Mouse (Mus musculus): ENCODE results near the gene Kl. TPM values are rescaled to one million over a fixed set of nuclear protein-coding genes. Genes with fewer than 3 reads are reported as not detected.

The Kl gene
- polyA plus RNA-seq, 1 experiment from 2014 or later = 0.16 TPM

DNA sequence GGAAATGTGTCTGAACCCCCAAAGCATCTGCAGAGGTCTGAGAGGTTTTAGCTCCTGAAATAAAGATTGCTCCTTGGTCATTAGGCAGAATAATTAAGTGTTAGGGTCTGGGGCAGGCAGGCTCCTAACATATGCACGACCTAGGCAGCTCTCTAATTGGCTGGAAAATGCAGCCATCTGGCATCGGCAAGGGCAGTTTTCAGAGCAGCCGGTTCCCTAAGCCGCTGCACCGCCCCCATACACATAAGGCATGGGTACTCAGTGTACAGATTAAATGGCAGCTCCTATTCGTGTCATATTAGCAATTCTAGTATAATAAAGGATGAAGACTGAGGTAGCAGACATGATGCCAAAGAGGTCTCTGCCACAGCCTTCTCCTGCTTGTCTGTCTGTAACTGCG, 74.8 kb downstream of the Kl start:
- peak; percentile 55 for DNase-seq
- H3K4me1 ChIP-seq (ENCODE audit: insufficient read depth) = peaks cover 6% of the 10 kb centered on the region; the same call in 1 of the 2 replicates
- 43% methylated on average over 7 of the region's 7 CpGs for WGBS

GRCm38 (mm10) chr5:151028906-151029305, 76.5 kb downstream of the Kl start:
- 0 out of 2 replicates have a peak, but pooled peaks cover under 1% of the 10 kb centered on the region for H3K4me1 ChIP-seq (ENCODE audit: insufficient read depth)
- H3K36me3 ChIP-seq (ENCODE audit: insufficient read depth) = no peaks in the 10 kb centered on the region
- no peak overlapping the region for H3K4me3 ChIP-seq (ENCODE audit: low read depth, low read length)
- H3K9me3 ChIP-seq (ENCODE audit: low read depth, low read length) = no peaks in the 10 kb centered on the region
- H3K27ac ChIP-seq (ENCODE audit: low read depth) = no peak overlapping the region
- no peak overlapping the region for H3K9ac ChIP-seq
- DNase-seq = no peak
- ATAC-seq (ENCODE audit: insufficient read depth) = no peak
- WGBS = 64% methylated on average over 6 of the region's 6 CpGs
- no peak overlapping the region for H3K4me2 ChIP-seq
- H3K27me3 ChIP-seq (ENCODE audit: insufficient read depth, low read length) = no peaks in the 10 kb centered on the region
- no peak for TF ChIP-seq CTCF (IDR thresholded peaks at IDR 0.05; ENCODE audit: low read depth)

More for the DNA sequence above, 74.8 kb downstream of the Kl start:
- Histone ChIP-seq H3K9me3 (ENCODE audit: low read depth, low read length) (no peaks in the 10 kb centered on the region), H3K4me3 (ENCODE audit: low read depth, low read length) (no peak overlapping the region), H3K27ac (ENCODE audit: low read depth) (no peak overlapping the region), H3K27me3 (ENCODE audit: insufficient read depth, low read length) (no peaks in the 10 kb centered on the region), H3K9ac (no peak overlapping the region), H3K36me3 (ENCODE audit: insufficient read depth) (no peaks in the 10 kb centered on the region), H3K4me2 (no peak overlapping the region)
- no peak for TF ChIP-seq CTCF (IDR thresholded peaks at IDR 0.05; ENCODE audit: low read depth)
- 0 out of 2 replicates have a peak, but pooled peaks have one; percentile 28 for ATAC-seq (ENCODE audit: insufficient read depth)

DNA sequence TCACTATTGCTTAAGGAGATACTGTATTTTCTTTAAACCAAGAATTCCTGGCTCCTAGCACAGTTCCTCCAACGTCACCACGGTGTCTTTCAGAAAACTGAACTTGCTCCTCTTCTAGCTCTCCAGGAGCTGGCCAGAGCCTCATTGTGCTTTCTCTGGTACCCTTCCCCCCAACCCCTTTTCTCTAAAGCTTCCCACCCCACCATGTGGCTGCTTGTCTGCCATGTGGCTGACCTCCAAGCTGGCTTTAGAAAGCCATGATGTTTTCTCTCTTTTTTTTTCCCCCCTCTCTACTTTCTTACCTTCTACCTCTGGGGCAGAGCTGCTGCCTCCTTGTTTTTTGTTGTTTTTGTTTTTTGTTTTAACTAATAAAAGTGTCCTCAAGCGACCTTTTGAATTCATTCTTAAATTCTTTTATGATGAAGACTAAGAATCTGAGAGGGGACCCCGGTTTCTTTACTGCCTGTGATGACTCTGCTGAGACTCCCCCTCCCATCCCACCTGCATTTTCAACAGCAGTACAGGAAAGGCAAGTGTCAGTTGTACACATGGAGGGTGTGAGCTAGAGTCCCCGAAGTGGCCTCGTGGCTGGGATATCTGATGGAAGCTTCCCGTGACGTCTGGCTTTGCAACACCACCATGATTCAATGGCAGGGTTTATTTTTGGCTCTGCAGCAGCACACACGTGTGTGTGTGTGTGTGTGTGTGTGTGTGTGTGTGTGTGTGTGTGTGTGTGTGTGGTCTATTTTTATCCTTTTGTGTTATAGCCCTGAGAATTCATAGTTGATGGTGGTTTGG, 82.5 kb downstream of the Kl start:
- Histone ChIP-seq H3K4me1 (ENCODE audit: insufficient read depth) (no peaks in the 10 kb centered on the region), H3K27me3 (ENCODE audit: insufficient read depth, low read length) (no peaks in the 10 kb centered on the region), H3K9ac (no peak overlapping the region), H3K4me2 (no peak overlapping the region), H3K9me3 (ENCODE audit: low read depth, low read length) (no peaks in the 10 kb centered on the region), H3K27ac (ENCODE audit: low read depth) (no peak overlapping the region; the same call in 1 of the 2 replicates), H3K36me3 (ENCODE audit: insufficient read depth) (peaks cover 19% of the 10 kb centered on the region; the same call in 1 of the 2 replicates), H3K4me3 (ENCODE audit: low read depth, low read length) (no peak overlapping the region)
- TF ChIP-seq CTCF (IDR thresholded peaks at IDR 0.05; ENCODE audit: low read depth) = no peak
- DNase-seq = no peak
- 52% methylated on average over 9 of the region's 9 CpGs for WGBS
- no peak for ATAC-seq (ENCODE audit: insufficient read depth)

- no peak for TF ChIP-seq CTCF (IDR thresholded peaks at IDR 0.05; ENCODE audit: low read depth)
- Histone ChIP-seq H3K4me3 (ENCODE audit: low read depth, low read length) (no peak overlapping the region), H3K9ac (no peak overlapping the region), H3K4me1 (ENCODE audit: insufficient read depth) (no peaks in the 10 kb centered on the region), H3K27ac (ENCODE audit: low read depth) (no peak overlapping the region), H3K27me3 (ENCODE audit: insufficient read depth, low read length) (no peaks in the 10 kb centered on the region), H3K4me2 (no peak overlapping the region), H3K36me3 (ENCODE audit: insufficient read depth) (peaks cover 47% of the 10 kb centered on the region), H3K9me3 (ENCODE audit: low read depth, low read length) (no peaks in the 10 kb centered on the region)
- WGBS = 85% methylated on average over 7 of the region's 7 CpGs
- no peak for DNase-seq
- no peak for ATAC-seq (ENCODE audit: insufficient read depth)
Measured at GRCm38 (mm10) chr5:151037871-151038270, 85.5 kb downstream of the Kl start.

- no peak overlapping the region for H3K4me3 ChIP-seq (ENCODE audit: low read depth, low read length)
- H3K27ac ChIP-seq (ENCODE audit: low read depth) = no peak overlapping the region
- no peaks in the 10 kb centered on the region for H3K9me3 ChIP-seq (ENCODE audit: low read depth, low read length)
- H3K9ac ChIP-seq = no peak overlapping the region
- 77% methylated on average over 5 of the region's 5 CpGs for WGBS
- no peak overlapping the region for H3K4me2 ChIP-seq
- no peaks in the 10 kb centered on the region for H3K4me1 ChIP-seq (ENCODE audit: insufficient read depth)
- ATAC-seq (ENCODE audit: insufficient read depth) = no peak
- no peaks in the 10 kb centered on the region for H3K27me3 ChIP-seq (ENCODE audit: insufficient read depth, low read length)
- DNase-seq = no peak
- no peak for TF ChIP-seq CTCF (IDR thresholded peaks at IDR 0.05; ENCODE audit: low read depth)
- H3K36me3 ChIP-seq (ENCODE audit: insufficient read depth) = peaks cover 88% of the 10 kb centered on the region
Measured at GRCm38 (mm10) chr5:151042911-151043310, 90.5 kb downstream of the Kl start.
